Mouse (Mus musculus) urinary bladder, postnatal 14 days (tissue): ENCODE data around the gene Ncln.
A peak's percentile ranks its signal among the peaks of the same experiment; 100 is the strongest.
"Not testable (repeated sequence)": the region's sequence is repeated elsewhere in the genome, so short reads cannot be mapped to it uniquely, and the experiment has no call there.

Source experiments
- DNase-seq: peaks from one replicate; pipeline ENCODE4 v3.0.0; 2021; ENCODE audit warnings: low spot score

Gene Ncln

DNA sequence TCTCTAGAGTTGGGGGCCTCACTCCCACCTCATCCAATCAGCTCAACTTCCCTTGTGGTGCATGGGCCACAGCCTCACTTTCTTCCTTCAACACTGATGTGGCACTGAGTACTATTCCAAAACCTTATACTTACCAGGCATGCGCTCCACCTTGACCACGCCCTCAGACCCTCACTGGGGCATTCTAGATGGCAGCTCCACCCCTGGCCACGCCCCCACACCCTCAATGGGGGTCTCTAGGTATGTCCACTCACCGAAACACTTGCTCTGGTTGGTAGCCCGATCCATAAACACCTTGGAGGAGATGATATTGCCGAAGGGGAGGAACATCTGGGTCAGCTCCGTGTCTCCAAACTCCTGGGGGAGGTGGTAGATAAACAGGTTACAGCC lies 33.8 kb downstream of the Ncln start:
- no peak for DNase-seq

DNA sequence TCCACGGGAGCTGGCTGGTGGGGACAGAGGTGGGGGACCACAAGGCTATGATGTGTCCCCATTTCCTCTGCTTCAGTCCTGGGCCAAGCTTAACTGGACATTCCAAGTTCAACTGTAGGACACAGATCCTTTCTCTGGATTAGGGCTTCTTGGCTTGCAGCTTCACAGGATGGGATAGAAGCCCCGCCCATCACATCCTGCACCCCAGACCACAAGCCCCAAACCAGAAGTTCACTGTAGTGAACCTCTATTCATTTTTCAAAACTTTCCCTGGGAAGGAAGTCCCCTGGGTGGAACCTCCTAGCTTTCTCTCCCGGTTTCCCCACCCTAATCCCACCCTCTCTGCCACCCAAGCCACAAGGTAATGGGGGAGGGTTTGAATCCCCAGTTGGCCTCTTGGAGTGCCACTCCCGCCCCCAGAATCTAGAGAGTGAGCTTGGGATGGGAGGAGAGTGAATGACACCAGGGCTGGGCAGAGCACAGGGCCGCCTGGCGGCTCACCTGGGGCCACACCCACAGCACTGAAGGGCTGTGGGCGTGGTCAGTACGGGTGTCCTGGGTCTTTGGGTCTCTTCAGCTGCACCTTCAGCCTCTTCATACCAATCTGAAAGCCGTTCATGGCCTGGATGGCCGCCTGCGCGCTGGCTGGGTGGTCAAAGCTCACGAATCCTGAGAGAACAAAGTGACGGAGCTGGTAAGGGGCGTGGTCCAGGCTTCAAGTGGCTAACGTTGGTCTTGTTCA lies 34.3 kb downstream of the Ncln start:
- no peak for DNase-seq

DNA sequence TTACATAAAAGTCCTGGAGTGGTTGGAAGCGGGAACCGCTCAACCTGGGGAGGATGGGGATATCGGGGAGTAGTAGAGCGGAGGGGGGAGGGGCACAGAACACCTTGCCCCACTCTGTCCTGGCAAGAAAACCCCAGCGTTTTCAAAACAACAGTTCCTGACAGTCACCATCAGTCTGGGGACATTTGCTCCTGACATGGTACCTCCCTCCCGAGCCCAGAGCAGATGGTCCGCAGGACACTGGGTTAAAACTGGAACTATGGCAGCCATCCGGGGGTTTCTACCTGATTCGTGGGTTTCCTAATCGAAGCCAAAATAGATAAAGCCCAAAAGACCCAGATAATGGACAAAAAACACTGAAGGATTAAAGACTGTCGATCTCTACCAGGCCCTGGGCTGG lies 35.2 kb downstream of the Ncln start:
- DNase-seq = no peak

DNA sequence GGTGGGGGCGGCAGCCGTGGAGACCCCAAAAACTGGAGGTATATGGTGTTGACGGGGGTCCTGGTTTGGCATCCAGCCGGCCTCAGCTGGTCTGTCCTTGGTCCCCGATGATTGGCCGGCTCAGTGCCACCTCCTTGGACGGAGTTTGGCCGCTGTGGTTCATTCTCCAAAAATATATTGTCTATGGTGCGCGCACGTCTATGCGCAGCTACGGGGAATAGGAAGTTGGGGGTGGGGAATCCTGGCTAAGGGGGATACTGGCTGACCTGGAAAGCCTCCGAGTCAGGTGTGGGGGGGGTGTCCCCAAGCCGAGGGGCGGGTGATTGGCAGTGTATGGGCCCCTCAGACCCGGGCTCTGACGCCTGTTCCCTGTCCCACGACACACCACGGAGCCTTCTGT lies 35.7 kb downstream of the Ncln start:
- no peak for DNase-seq

DNA sequence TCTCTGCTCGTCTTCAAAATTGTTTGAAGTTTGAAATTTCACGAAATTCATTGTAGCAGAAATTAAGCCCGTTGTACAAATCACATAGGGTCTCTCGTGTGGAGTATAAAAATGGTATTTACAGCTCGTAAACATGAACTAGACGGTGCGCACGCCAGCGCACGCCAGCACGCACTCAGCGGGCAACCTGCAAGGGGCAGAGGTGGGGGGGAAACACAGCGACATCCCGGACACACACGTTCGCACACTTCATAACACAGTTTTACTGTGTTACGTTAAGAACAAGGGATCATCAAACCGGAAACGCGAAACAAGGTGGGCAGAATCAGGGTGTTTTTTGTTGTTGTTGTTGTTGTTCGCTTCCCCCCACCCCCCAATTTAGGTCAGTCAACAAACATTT lies 36.8 kb downstream of the Ncln start:
- DNase-seq = no peak

DNA sequence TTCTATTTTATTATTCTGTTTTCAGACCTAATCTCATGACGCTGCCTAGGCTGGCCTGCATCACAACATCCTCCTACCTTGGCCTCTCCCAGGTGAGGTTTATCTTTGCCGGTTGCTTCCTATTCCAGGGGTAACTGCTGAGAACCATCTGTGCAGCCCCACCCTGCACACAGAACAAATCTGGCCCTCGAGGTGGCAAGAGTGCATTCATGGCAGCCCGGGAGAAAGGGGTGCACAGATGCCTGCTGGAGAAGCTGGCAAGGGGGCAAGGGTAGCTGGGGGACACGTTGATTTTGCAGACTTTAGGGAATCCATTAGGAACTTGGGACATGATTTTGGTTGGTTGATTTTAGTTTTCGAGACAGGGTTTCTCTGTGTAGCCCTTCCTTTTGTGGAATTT lies 37.9 kb downstream of the Ncln start:
- no peak for DNase-seq

DNA sequence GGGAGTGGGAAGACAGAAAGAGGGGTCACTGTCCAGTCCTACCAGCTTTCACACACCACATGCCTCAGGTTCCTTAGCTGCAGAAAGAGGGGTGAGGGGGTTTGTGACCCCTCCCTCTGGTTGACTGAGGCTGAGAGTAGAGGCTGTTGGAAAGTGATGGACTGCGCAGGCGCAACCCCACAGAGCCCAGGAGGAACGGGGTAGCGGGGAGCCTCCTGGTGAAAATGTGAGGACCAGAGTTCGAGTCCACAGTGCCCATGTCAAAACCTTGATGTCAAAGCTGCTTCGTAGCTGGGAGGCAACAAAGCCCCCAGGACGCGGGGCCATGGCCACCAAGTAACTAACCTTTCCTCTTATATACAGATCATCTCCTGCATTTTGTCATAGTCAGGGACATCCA lies 38.6 kb downstream of the Ncln start:
- no peak for DNase-seq

DNA sequence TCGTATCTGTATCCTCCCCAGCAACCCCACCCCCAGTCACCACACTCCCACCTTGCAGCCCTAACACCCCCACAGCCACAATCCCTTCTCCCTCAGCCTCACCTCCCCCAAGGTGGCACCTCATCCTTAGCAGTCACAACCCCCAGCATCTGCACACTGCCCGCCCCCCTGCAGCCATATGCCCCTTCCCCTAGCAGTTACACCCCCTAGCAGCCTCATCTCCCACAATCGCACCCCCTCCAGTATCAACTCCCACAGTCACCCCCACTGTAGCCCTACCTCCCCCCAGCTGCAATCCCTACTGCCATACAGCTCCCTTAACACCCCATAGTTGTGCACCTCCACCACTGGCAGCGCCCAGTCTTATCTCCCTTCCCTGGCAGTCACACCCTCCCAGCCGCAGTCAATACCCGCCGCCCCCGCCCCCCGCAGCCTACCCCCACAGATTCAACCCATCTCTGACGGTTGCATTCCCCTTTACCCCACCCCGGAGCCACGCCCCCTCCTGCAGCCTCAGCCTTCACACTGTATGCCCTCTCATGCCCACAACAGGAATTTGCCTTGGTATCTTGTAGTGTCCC lies 39.1 kb downstream of the Ncln start:
- DNase-seq = no peak

DNA sequence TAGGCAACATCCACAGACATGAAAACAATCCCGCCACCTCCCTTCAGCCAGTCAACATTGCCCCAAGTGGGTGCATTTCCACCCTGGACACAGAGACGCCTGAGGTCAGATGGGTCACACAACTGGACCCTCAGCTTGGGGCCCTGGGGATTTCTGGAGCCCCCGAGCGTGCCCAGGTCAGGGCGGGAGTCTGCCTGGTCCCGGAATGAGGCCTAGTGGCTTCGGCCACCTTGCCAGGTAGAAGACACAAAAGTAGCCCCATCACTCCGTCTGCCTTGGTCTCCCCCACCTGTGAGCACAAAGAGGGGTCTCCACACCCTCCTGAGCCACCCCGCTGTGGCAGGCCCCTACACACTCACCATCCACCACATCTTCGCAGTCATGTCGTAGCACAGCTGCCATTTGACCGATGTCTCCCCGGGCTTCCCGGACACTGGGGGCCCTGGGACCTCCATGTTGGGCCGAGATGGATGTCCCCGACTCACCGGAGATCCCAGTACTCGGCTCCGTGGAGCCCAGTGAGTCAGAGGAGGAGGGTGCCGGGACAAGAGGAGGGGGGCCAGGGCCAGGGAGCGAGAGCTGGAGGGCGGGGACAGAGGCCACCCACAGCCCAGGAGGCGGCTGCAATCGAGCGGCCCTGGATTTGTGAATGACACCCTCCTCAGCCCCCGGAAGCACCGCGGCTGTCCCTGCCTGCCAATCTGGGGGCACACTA lies 40.9 kb downstream of the Ncln start, which contains the start of gene Nfic:
TSS of gene Nfic (minus strand) at position 455 of the 715 bp plus-strand sequence.
- no peak for DNase-seq

DNA sequence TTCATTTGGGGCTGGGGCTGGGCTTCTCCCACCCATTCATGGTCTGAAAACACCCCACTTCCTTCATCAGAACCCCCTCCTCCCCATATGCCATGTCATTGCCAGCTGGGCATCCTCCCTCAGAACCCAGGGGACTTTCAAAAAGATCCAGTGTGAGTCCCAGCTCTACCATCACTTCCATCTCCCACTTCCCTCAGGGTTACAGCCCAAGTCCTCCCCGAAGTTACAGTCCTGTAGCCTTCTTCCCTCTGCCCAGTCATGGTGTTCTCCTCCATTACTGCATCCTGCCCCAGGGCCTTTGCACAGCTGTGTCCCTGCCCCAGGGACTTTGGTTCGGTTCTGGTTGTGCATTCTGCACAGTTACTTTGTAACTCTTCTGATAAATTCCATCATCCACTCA lies 42.1 kb downstream of the Ncln start:
- DNase-seq = no peak

DNA sequence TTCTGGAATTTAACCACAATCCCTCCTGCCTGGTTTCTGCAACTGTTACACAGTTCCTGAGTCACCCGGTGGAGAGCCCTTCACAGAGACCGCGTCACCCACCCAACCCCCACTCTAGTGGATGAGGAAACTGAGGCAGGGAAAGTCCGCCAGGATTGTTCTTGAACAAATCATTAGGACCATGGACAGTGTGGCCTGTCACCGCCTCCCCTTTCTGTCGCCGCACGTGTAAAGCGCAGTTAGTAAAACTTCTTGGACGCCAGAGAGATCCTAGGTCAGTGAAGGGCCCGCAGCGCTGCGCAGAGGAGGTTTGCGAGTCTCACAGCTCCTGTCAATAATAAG lies 43.3 kb downstream of the Ncln start:
- no peak for DNase-seq

DNA sequence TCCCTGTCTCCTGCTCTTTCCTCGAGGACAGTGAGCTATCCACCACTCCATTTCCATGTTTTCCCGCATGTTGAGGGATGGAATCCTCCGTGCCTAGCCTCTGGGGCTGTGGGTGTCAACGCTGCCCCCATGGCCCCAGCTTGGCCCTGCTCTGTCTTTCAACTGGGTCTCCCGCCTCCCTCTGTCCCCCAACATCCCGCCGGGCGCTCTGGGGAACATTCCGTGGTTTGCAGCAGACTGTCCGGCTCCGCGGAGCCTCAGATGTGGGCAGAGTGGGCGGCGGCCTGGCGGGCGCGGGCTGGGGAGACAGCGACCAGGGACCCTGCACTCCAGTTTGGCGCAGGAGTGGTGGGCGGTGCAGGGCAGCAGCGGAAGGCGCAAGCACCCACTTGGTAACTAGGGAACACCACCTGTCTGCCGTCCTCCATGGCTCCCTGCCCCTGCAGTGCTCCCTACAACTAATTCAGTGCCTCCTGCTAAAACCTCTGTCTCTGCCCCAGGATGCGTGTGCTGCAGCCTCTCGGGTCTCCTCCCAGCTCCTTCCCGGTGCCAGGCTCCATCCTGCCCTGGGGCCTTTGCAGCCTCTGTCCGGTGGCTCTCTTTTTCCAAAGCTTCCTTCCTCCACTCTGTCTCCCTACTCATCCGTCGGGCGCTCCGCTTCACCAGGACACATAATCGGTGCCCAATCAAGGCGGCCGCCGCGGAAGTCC lies 43.8 kb downstream of the Ncln start:
- DNase-seq = no peak

DNA sequence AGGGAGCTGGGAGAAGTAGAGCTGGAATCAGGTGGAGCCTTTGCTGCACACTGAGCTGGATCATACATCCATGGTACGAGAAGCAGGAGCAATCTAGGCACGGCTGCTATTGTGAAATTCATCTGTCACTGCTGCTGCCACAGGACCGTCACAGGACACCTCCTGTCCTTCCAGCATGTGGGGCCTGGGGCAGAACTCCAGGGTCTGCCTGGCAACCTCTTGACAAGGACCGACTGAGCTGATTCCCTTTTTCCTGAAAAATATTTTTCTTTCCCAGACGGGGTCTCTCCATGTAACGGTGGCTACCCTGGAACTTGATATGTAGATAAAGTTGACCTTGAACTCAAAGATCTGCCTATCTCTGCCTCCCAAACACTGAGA lies 44.8 kb downstream of the Ncln start:
- no peak for DNase-seq

DNA sequence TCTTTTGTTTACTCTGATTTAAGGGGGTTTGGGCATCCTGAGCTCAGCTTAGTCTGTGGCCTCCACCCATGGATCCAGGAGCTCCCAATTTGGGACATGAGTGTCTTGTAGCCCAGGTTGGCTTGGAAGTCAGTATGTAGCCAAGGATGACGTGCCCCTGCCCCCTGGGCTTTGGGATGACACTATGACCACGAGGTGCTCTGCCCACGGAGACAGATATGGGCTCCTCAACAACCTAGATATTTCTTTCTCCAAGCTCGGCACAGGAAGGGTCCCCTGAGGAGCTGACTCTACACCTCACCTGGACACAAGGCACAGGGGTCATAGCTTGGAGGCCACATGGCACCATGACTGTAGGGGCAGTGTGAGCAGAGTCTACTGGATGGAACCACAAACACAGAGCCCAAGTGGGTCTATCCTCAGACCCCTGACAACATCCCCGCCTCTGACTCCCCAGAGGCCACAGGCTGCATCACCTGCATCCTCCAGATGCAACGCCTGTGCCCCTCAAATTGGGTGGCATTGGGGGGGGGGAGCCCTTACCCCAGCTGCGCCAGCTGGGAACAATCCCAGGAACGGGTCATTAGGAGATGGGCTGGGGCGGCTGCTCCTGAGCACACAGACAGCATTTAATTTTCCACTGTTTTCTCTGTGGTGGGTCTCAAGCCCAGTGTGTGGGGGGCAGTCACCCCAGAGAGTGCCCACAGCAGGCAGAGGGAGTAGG lies 45.4 kb downstream of the Ncln start:
- DNase-seq = no peak

DNA sequence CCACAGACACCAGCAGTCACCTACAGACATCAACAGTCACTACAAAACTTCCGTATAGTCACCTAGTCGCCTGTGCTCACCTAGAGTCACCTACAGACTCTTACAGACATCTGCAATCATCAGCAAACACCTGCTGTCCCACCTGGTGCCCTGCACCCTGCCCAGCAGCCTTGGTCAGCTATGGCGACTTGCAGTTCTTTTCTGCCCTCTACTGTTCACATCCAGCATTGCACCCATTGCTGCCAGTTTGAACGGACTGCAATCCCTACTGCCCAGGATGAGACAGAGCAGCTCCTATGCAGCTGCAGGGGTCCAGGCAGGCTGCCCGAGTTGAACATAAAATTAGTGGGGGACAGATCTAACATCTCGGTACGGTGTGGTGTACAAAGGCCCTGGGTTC lies 46.1 kb downstream of the Ncln start:
- DNase-seq = peak; percentile 88

DNA sequence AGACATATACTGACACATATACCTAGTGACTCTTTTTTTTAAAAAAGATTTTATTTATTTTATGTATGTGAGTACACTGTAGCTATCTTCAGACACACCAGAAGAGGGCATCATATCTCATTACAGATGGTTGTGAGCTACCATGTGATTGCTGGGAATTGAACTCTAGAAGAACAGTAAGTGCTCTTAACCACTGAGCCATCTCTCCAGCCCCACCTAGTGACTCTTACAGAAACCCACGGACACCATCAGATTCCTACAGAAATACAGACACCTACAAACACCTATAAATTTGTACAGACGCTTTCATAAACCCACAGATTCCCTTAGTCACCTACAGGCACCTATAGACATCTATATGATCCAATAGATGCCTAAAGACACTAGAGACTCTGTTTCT lies 50.7 kb downstream of the Ncln start:
- not testable (repeated sequence) for DNase-seq

DNA sequence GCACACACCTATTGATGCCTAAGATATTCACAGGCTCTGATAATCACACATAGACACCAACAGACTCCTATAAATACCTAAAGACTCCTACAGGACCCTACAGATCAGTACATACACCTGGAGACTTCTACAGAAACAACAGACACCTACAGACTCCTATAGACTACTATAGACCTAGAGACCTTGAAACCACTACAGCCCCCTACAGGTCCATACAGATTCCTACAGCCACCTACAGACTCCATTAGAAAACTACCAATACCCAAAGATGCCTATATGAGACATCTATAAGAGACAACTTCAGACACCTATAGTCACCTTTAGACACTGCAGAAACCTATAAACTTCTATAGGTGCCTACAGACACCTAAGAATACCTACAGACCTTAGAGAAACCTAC lies 55.2 kb downstream of the Ncln start:
- DNase-seq = no peak
